Mouse (Mus musculus) cerebellum, adult 2 months (tissue): ENCODE data around the gene Atp6v1fnb. TPM values are rescaled to one million over a fixed set of nuclear protein-coding genes. Genes with fewer than 3 reads are reported as not detected.

Experiments used
- DNase-seq, 2 experiments: peaks; one replicate each; pipeline ENCODE4 v3.0.0; 2021
- H3K27ac ChIP-seq: fragments of 200-500 bp; 2 replicates; pipeline ENCODE4 v1.5.1; 2012; ENCODE audit warnings: low read length, control low read depth, inconsistent platforms; ENCODE audit not compliant: insufficient read depth
- H3K27me3 ChIP-seq: fragments of 200-500 bp; 2 replicates; pipeline ENCODE4 v1.6.1; 2012; ENCODE audit warnings: inconsistent platforms, mild to moderate bottlenecking, low read length, moderate library complexity; ENCODE audit not compliant: control insufficient read depth, insufficient read depth
- H3K4me1 ChIP-seq: fragments of 200-500 bp; 2 replicates; pipeline ENCODE4 v1.6.1; 2011; ENCODE audit warnings: low read length; ENCODE audit not compliant: control insufficient read depth, insufficient read depth
- H3K4me3 ChIP-seq: fragments of 200-500 bp; replicated peaks from 2 replicates; pipeline ENCODE3; 2011; ENCODE audit warnings: mild to moderate bottlenecking, low read depth, low read length, control low read depth; ENCODE audit not compliant: insufficient read depth
- CTCF ChIP-seq: fragments of 200-500 bp; IDR thresholded peaks from 2 replicates; pipeline ENCODE4 v1.5.1; 2011; ENCODE audit warnings: low read depth, mild to moderate bottlenecking, control low read depth, low read length, moderate library complexity, borderline replicate concordance; ENCODE audit not compliant: insufficient read depth
- POLR2A ChIP-seq: fragments of 200-500 bp; IDR thresholded peaks from 2 replicates; pipeline ENCODE4 v1.6.1; 2011; ENCODE audit warnings: low read length, control low read depth, borderline replicate concordance; ENCODE audit not compliant: insufficient read depth
- WGBS: fragments of 180-500 bp; shearing (Covaris S2); methylation state at CpG from one replicate; pipeline ENCODE4 v1.1.7; 2018; 5-methylcytosine and 5-hydroxymethylcytosine counted together
- polyA plus RNA-seq: library from polyadenylated mRNA; depleted of rRNA; stranded (reverse); fragments of >200 nt; gene quantifications from 2 replicates; pipeline ENCODE4 v1.2.3, GENCODE M21; 2012

The Atp6v1fnb gene
- polyA plus RNA-seq, 1 experiment = 0.23 TPM

DNA sequence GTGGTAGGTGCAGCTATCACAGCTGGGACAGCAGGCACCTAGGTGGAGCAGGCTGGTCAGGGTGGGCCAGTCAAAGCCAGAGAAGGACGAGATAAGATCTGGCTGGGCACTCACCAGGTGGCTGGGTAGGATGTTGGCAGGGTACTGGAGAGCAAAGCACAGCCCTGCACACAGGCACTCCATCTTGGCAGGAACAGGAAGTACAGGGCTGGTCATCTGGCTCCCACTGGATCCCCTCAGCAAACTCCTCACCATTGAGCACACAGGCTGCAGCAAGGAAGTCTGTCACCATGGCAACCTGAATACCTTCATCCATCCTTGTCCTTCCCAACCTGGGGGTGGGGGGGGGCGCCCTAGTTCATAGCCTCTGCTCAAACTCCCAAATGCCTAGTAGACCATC is 26.6 kb downstream of the Atp6v1fnb start:
- H3K27me3 ChIP-seq = no peaks in the 10 kb centered on the region
- H3K27ac ChIP-seq = no peak overlapping the region
- DNase-seq = no peak
- WGBS = 13% methylated on average over 2 of the region's 2 CpGs
- TF ChIP-seq CTCF = no peak
- no peak for TF ChIP-seq POLR2A
- H3K4me1 ChIP-seq = no peaks in the 10 kb centered on the region
- H3K4me3 ChIP-seq = no peak overlapping the region

DNA sequence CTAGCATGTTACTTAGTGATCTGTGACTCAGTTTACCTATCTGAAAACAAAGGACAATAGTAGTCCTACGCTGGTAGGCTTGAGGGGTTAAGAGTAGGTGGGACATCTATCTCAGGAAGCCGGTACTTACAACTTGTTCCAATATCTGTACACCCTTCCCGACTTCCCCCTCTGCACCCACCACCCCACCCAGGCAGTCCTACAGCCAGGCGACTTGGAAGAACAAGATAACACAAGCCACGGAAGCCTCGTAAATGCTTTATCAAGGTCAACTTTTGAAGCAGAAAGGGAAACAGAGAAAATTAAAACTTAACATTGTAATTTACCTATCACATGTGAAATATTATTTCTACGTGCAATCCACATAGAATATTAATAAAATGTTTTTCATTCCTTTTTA is 28.9 kb downstream of the Atp6v1fnb start:
- no peak overlapping the region for H3K27ac ChIP-seq
- 94% methylated on average over 7 of the region's 7 CpGs for WGBS
- H3K27me3 ChIP-seq = no peaks in the 10 kb centered on the region
- no peak for DNase-seq
- H3K4me1 ChIP-seq = no peaks in the 10 kb centered on the region
- H3K4me3 ChIP-seq = no peak overlapping the region
- TF ChIP-seq CTCF = no peak
- TF ChIP-seq POLR2A = no peak

DNA sequence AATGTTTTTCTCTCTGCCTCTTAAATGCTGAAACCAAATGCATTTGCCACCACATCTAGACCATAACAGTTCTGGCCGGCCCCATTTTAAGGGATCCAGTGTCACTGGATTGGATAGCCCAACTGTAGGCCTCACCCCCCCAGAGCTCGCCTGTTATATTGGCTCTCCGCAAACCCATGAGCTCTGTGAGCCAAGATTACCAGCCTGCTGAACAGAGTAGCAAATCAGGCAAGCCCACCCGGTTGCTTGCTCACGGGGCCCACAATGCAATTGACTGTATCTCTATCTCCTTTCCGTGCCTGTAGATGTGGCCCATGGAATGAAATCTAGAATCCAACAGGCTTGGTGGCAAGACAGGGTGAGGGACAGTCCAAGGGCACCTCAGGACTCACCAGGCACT is 29.6 kb downstream of the Atp6v1fnb start:
- Histone ChIP-seq H3K27ac (no peak overlapping the region), H3K4me3 (no peak overlapping the region), H3K27me3 (no peaks in the 10 kb centered on the region), H3K4me1 (no peaks in the 10 kb centered on the region)
- DNase-seq = no peak
- WGBS = 84% methylated on average over 6 of the region's 6 CpGs
- TF ChIP-seq CTCF = no peak
- no peak for TF ChIP-seq POLR2A

DNA sequence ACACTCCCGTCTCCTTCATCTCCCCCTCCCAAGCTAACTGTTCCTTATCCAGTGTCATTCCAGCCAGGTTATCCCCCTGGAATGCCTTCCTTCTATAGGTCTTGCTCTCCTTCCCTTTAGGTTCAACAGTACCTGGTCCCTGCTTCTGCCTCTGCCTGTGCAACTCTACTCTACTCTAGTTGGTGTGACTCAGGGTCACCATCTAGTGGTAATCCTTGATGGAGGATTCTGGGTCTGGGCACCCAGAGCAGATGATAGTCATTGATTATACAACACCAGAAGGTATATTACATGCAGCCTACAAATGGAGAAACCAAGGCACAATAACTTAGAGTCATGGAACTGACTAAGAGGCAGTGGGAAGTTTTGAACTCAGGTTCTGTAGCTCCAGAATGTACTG is 30.4 kb downstream of the Atp6v1fnb start:
- no peaks in the 10 kb centered on the region for H3K4me1 ChIP-seq
- WGBS = 94% methylated on average over 1 of the region's 1 CpGs
- H3K4me3 ChIP-seq = no peak overlapping the region
- DNase-seq = no peak
- no peaks in the 10 kb centered on the region for H3K27me3 ChIP-seq
- TF ChIP-seq CTCF (no peak), POLR2A (no peak)
- H3K27ac ChIP-seq = no peak overlapping the region

DNA sequence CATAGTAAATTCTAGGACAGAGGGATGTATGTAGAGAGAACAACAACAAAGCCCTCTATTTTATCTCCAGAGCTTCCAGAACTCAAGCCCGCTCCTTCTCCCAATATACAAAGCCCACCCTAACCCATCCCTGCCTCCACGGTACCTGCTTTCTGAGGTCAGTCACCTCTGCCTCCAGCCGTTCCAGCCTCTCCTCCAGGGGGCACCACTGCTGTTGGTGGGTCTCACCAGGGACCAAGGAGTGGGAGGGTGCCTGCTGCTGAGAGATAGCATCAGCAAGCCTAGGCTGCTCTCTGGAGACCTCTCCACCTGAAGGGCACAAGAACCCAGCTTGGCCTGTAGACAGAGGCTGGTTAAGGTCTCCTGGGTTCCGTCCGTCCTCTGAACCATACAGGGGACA is 34.3 kb downstream of the Atp6v1fnb start:
- no peak for DNase-seq
- WGBS = 77% methylated on average over 5 of the region's 5 CpGs
- Histone ChIP-seq H3K4me1 (no peaks in the 10 kb centered on the region), H3K27me3 (0 out of 2 replicates have a peak, but pooled peaks cover 1% of the 10 kb centered on the region), H3K27ac (no peak overlapping the region), H3K4me3 (no peak overlapping the region)
- TF ChIP-seq CTCF (no peak), POLR2A (no peak)

DNA sequence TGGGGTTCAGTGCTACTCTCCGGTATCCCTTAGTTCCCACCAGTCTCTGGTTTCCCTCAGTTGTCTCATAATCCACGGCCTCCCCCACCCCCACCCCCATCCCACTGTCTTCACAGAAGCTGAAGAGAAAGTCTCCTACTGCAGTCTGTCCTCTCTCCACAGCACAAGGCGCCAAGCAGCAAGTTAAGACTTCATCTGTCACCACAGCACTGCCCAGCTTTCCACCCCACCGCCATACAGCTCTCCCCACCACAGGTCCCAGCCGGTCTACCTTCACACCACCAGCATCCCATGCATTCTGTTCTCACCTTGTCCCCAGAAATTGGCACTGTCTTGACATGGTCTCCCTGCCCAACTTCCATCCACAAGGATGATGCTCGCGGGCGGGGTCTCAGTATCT is 35.6 kb downstream of the Atp6v1fnb start:
- no peak overlapping the region for H3K27ac ChIP-seq
- H3K27me3 ChIP-seq = 0 out of 2 replicates have a peak, but pooled peaks cover 1% of the 10 kb centered on the region
- TF ChIP-seq CTCF = no peak
- no peak for TF ChIP-seq POLR2A
- DNase-seq = no peak
- no peak overlapping the region for H3K4me3 ChIP-seq
- WGBS = 30% methylated on average over 8 of the region's 8 CpGs
- no peaks in the 10 kb centered on the region for H3K4me1 ChIP-seq

DNA sequence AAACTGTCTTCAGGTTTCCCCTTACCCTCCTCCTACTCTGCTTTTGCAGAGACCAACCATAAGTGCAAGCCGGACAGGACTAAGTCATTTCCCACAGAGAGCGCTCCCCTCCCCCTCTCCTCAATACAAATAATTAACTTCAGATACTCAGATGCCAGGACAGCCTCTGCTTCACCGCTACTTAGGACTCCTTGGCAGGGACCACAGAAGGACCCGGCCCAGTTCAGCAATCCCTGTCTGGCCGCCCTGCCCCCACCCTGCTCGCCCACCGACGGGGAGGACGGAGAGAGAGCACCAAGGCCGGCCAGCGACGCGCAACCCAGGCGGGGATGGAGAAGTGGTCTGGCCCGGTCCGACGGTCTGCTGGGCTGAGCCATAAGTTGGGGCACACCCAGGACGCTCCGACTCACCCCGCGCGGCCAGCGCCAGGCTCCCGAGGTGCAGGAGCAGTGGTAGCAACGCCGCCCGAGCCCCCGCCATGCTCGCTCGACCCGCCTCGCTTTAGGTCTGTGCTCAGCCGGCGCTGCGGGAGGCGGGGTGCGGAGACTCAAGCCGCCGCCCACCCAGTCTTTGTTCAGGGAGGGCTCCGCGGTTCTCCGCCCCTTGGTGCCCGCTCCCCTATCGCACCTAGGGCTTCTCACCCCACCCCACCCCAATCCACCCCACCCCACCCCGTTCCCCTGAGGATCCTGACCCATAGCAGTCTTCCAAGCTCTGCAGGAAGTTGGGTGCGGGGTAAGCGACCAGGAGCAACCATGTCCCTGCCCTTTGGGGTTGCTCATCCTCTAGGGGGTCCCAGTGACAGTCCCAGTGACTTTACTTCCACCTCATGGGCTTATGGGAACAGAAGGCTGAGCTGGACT is 36.4 kb downstream of the Atp6v1fnb start, which contains the start of gene Kcp:
Kcp (minus strand) TSS at position 506 of the 863 bp plus-strand sequence.
- DNase-seq = no peak
- WGBS = 2% methylated on average over 47 of the region's 47 CpGs
- H3K27ac ChIP-seq = no peak within 1 kb of the TSS
- H3K4me3 ChIP-seq = no peak within 1 kb of the TSS
- no peaks in the 10 kb centered on the region for H3K4me1 ChIP-seq
- 0 out of 2 replicates have a peak, but pooled peaks cover 1% of the 10 kb centered on the region for H3K27me3 ChIP-seq
- TF ChIP-seq POLR2A (no peak), CTCF (no peak)

DNA sequence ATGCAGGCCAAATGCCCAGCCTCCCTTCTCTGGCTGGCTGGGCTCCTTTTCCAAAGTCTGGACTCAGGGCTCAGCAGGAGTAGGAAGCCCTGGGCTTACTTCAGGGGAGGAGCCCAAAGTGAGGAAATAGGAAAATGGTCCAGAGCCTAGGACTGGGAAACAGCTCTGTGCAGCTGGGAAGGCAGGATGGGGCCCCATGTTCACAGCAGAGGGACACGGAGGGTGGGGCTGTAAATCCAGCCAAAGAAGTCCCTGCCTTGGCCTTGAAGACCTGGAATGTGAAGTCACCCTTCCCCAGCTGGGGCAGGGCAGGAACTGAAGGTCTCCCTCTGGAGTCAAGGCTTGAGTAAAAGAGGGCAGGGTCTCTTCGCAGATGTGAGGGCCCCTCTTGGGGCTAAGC is 37.8 kb downstream of the Atp6v1fnb start:
- H3K27ac ChIP-seq = no peak overlapping the region
- 0 out of 2 replicates have a peak, but pooled peaks cover 1% of the 10 kb centered on the region for H3K27me3 ChIP-seq
- no peak overlapping the region for H3K4me3 ChIP-seq
- DNase-seq = no peak
- no peak for TF ChIP-seq POLR2A
- no peak for TF ChIP-seq CTCF
- H3K4me1 ChIP-seq = no peaks in the 10 kb centered on the region
- WGBS = 58% methylated on average over 2 of the region's 2 CpGs
